Mouse (Mus musculus) layer of hippocampus, postnatal 10 days (tissue): Measurements from ENCODE around the gene Trim14. TPM values are rescaled to one million over a fixed set of nuclear protein-coding genes. Genes with fewer than 3 reads are reported as not detected.

Source experiments
- DNase-seq, 2 experiments: peaks; one replicate each; pipeline ENCODE4 v3.0.0; 2021; ENCODE audit warnings: low spot score in 2 of 2
- total RNA-seq, 2 experiments: library from RNA; stranded (reverse); gene quantifications; 2 replicates each; pipeline ENCODE4 v1.2.3; 2021

Trim14 gene
- total RNA-seq, 2 experiments from 2014 or later = 0.62 to 0.69 TPM

GRCm38 (mm10) chr4:46489028-46489925, 46.7 kb downstream of the Trim14 start, which contains the start of gene Nans:
Gene Nans, plus strand, starts transcription at chr4:46489248.
- DNase-seq = peak; percentile 91 to 95

GRCm38 (mm10) chr4:46487348-46487747, 48.6 kb downstream of the Trim14 start:
- DNase-seq = peak; percentile 28 to 43

GRCm38 (mm10) chr4:46485696-46486417, 50.1 kb downstream of the Trim14 start:
- peak; percentile 28 to 50 for DNase-seq

GRCm38 (mm10) chr4:46479081-46479480, 56.9 kb downstream of the Trim14 start:
- DNase-seq = no peak

- DNase-seq = no peak
Measured at GRCm38 (mm10) chr4:46475101-46475500, 60.8 kb downstream of the Trim14 start.

GRCm38 (mm10) chr4:46465740-46466139, 70.2 kb downstream of the Trim14 start:
- DNase-seq = no peak

GRCm38 (mm10) chr4:46463130-46463830, 72.7 kb downstream of the Trim14 start:
- DNase-seq = peak; percentile 49 to 51

- no peak for DNase-seq
Measured at GRCm38 (mm10) chr4:46458411-46458810, 77.5 kb downstream of the Trim14 start.

- no peak for DNase-seq
Measured at GRCm38 (mm10) chr4:46457186-46457585, 78.8 kb downstream of the Trim14 start.

GRCm38 (mm10) chr4:46456762-46457161, 79.2 kb downstream of the Trim14 start:
- no peak for DNase-seq

- DNase-seq = no peak
Measured at GRCm38 (mm10) chr4:46454097-46454864, 81.7 kb downstream of the Trim14 start.

- DNase-seq = peak in 1 of 2 experiments; percentile 17
Measured at GRCm38 (mm10) chr4:46452855-46453719, 82.9 kb downstream of the Trim14 start.

- DNase-seq = peak; percentile 56 to 65
Measured at GRCm38 (mm10) chr4:46452481-46452850, 83.5 kb downstream of the Trim14 start.

GRCm38 (mm10) chr4:46451758-46452480, 84.0 kb downstream of the Trim14 start:
- peak; percentile 68 to 78 for DNase-seq

- DNase-seq = peak; percentile 72 to 84
Measured at GRCm38 (mm10) chr4:46451240-46451757, 84.6 kb downstream of the Trim14 start.

- DNase-seq = peak; percentile 96 to 98
Measured at GRCm38 (mm10) chr4:46450519-46451131, 85.3 kb downstream of the Trim14 start, which contains the start of gene Anp32b. Gene Anp32b, plus strand, starts transcription at chr4:46450902.

- DNase-seq = no peak
Measured at GRCm38 (mm10) chr4:46450020-46450518, 85.9 kb downstream of the Trim14 start.

- DNase-seq = peak; percentile 25 to 36
Measured at GRCm38 (mm10) chr4:46448886-46449285, 87.1 kb downstream of the Trim14 start.
